Mouse (Mus musculus) liver, embryonic 11.5 days (tissue): ENCODE measurements around the gene Arf6. TPM values are rescaled to one million over a fixed set of nuclear protein-coding genes. Genes with fewer than 3 reads are reported as not detected.
"Not testable (repeated sequence)": the region's sequence is repeated elsewhere in the genome, so short reads cannot be mapped to it uniquely, and the experiment has no call there.

ENCODE experiments used
- ATAC-seq: fragments of 200-750 bp; cut with Nextera tagmentation; replicated peaks from 2 replicates; pipeline ENCODE4 v1.8.0; 2017; ENCODE audit warnings: moderate number of reproducible peaks, mild to moderate bottlenecking, moderate TSS enrichment, moderate library complexity; ENCODE audit not compliant: low FRiP score
- DNase-seq: peaks from one replicate; pipeline ENCODE4 v3.0.0-alpha.2; 2017; ENCODE audit warnings: low spot score
- H3K27ac ChIP-seq: fragments of 300-500 bp; sonication (generic); 2 replicates; pipeline ENCODE4 v1.5.1; 2014; ENCODE audit warnings: mild to moderate bottlenecking, low read depth, low read length, control low read depth
- H3K27me3 ChIP-seq: fragments of 300-500 bp; sonication (generic); replicated peaks from 2 replicates; pipeline ENCODE4 v1.6.1; 2014; ENCODE audit warnings: low read length, mixed read lengths; ENCODE audit not compliant: control insufficient read depth, insufficient read depth
- H3K36me3 ChIP-seq: fragments of 300-500 bp; sonication (generic); 2 replicates; pipeline ENCODE4 v1.6.1; 2014; ENCODE audit warnings: mild to moderate bottlenecking, low read length, moderate library complexity, mixed read lengths; ENCODE audit not compliant: control insufficient read depth, insufficient read depth
- H3K4me1 ChIP-seq: fragments of 300-500 bp; sonication (generic); replicated peaks from 2 replicates; pipeline ENCODE4 v1.6.1; 2014; ENCODE audit warnings: low read length, mixed read lengths; ENCODE audit not compliant: control insufficient read depth, insufficient read depth
- H3K4me2 ChIP-seq: fragments of 300-500 bp; sonication (generic); 2 replicates; pipeline ENCODE4 v1.6.1; 2014; ENCODE audit warnings: mild to moderate bottlenecking, control low read depth, moderate library complexity
- H3K4me3 ChIP-seq: fragments of 300-500 bp; sonication (generic); 2 replicates; pipeline ENCODE4 v1.5.1; 2014; ENCODE audit warnings: low read depth, low read length, control low read depth
- H3K9ac ChIP-seq: fragments of 300-500 bp; sonication (generic); 2 replicates; pipeline ENCODE4 v1.6.1; 2014; ENCODE audit warnings: low read depth, low read length, control low read depth
- H3K9me3 ChIP-seq: fragments of 300-500 bp; sonication (generic); 2 replicates; pipeline ENCODE4 v1.6.1; 2016; ENCODE audit warnings: low read length, inconsistent platforms, mixed read lengths; ENCODE audit not compliant: control insufficient read depth
- WGBS: fragments of 180-500 bp; shearing (Covaris S2); extraction: QIAGEN DNeasy Blood & Tissue Kit; methylation state at CpG from one replicate; pipeline ENCODE4 v1.1.7; 2014; 5-methylcytosine and 5-hydroxymethylcytosine counted together
- polyA plus RNA-seq: library from polyadenylated mRNA; unstranded; fragments of >200 nt; fragmentation: Nextera tagmentation; extraction: Ambion mirVana; gene quantifications from 2 replicates; pipeline ENCODE4 v1.2.1, GENCODE M21; 2014

The Arf6 gene
- polyA plus RNA-seq, 1 experiment from 2014 or later = 65.1 TPM

DNA sequence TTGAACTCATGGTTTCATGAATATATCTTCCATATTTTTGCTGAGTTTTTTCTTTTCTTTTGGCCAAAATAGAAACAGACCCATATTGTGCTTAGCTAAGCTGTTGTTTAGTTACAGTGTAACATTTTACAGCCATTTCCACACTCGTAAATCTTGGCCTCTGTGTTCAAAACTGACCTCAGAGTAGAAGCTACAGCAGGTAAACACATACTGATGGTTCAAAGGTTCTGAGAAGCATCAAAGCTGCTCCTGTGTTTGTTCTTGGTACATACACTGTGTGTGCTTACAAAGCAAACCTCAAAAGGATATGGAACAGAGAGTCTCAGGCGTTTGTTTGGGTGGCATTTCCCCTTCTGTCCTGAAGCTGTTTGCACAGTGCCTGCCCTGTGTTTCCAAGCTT lies 4.4 kb upstream of the Arf6 start:
- ATAC-seq (no peak), DNase-seq (no peak)
- H3K4me3 ChIP-seq = no peak overlapping the region
- peaks cover 13% of the 10 kb centered on the region for H3K4me1 ChIP-seq
- H3K4me2 ChIP-seq = 0 out of 2 replicates have a peak overlapping the region, but pooled peaks have one; percentile 14
- H3K27me3 ChIP-seq = no peaks in the 10 kb centered on the region
- H3K9ac ChIP-seq = no peak overlapping the region
- no peak overlapping the region for H3K27ac ChIP-seq
- H3K9me3 ChIP-seq = no peaks in the 10 kb centered on the region
- 54% methylated on average over 2 of the region's 2 CpGs for WGBS
- H3K36me3 ChIP-seq = no peaks in the 10 kb centered on the region

DNA sequence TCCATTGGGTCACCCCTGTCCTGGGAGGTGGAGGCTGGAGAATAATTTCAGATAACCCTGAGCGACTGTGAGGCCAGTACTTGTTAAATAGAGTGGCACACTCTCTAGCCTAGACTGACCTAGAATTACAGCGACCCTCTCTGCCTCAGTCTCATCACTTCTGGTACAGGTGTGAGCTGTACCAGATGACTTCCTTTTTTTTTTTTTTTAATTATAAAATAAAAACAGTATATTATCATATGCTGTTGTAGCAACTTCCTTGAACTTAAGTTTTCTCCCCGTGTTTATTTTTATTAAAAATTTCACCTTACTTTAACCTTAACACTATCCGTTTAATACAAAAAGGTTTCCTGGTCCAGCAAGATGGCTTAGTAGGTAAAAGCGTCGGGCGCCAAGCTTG lies 1.0 kb upstream of the Arf6 start:
- Histone ChIP-seq H3K27ac (peak overlapping the region; percentile 92), H3K4me2 (peak overlapping the region; percentile 95), H3K9ac (peak overlapping the region; percentile 99), H3K27me3 (no peaks in the 10 kb centered on the region), H3K36me3 (no peaks in the 10 kb centered on the region; the same call in 1 of the 2 replicates), H3K4me3 (peak overlapping the region; percentile 96), H3K4me1 (peaks cover 9% of the 10 kb centered on the region), H3K9me3 (no peaks in the 10 kb centered on the region)
- ATAC-seq (no peak), DNase-seq (no peak)
- 11% methylated on average over 7 of the region's 7 CpGs for WGBS

DNA sequence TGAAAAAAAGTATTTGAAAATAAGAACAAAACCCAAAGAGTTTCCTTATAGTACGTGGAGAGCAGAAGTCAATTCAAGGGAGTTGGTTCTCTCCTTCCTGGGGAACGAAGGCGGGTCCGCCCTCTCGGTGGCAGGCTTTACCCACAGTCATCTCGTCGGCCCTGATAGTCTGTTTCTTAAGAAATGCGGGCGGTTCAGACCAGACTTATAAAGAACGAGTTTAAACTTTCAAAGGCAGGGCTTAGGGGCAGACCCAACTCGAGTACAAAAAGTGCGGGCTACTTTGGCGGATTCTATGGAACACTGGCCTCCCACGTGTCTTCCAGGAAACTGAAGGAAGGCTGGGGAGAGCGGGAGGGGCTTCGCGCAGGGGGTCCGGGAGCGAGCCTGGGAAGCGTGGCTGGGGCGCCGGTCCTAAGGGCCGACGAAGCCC lies 513 bp upstream of the Arf6 start:
- DNase-seq = no peak
- Histone ChIP-seq H3K9ac (peak overlapping the region; percentile 99), H3K9me3 (no peaks in the 10 kb centered on the region), H3K27ac (peak overlapping the region; percentile 92), H3K36me3 (peaks cover 2% of the 10 kb centered on the region), H3K4me1 (peaks cover 10% of the 10 kb centered on the region), H3K4me3 (peak overlapping the region; percentile 96), H3K27me3 (no peaks in the 10 kb centered on the region), H3K4me2 (peak overlapping the region; percentile 95)
- ATAC-seq = peak; percentile 70
- WGBS = under 1% methylated on average over 24 of the region's 24 CpGs

DNA sequence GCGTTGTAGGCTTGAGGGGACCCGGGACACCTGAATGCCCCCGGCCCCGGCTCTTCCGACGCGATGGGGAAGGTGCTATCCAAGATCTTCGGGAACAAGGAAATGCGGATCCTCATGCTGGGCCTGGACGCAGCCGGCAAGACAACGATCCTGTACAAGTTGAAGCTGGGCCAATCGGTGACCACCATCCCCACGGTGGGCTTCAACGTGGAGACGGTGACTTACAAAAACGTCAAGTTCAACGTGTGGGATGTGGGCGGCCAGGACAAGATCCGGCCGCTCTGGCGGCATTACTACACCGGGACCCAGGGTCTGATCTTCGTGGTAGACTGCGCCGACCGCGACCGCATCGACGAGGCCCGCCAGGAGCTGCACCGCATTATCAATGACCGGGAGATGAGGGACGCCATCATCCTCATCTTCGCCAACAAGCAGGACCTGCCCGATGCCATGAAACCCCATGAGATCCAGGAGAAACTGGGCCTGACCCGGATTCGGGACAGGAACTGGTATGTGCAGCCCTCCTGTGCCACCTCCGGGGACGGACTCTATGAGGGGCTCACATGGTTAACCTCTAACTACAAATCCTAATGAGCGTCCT lies 881 bp downstream of the Arf6 start:
- H3K4me2 ChIP-seq = peak overlapping the region; percentile 95
- DNase-seq = peak; percentile 68
- peaks cover 2% of the 10 kb centered on the region for H3K36me3 ChIP-seq
- H3K4me3 ChIP-seq = peak overlapping the region; percentile 96
- WGBS = under 1% methylated on average over 42 of the region's 42 CpGs
- H3K27ac ChIP-seq = peak overlapping the region; percentile 92
- H3K9ac ChIP-seq = peak overlapping the region; percentile 99
- H3K9me3 ChIP-seq = no peaks in the 10 kb centered on the region
- peaks cover 10% of the 10 kb centered on the region for H3K4me1 ChIP-seq
- peak; percentile 3; the same call in 1 of the 2 replicates for ATAC-seq
- H3K27me3 ChIP-seq = no peaks in the 10 kb centered on the region

DNA sequence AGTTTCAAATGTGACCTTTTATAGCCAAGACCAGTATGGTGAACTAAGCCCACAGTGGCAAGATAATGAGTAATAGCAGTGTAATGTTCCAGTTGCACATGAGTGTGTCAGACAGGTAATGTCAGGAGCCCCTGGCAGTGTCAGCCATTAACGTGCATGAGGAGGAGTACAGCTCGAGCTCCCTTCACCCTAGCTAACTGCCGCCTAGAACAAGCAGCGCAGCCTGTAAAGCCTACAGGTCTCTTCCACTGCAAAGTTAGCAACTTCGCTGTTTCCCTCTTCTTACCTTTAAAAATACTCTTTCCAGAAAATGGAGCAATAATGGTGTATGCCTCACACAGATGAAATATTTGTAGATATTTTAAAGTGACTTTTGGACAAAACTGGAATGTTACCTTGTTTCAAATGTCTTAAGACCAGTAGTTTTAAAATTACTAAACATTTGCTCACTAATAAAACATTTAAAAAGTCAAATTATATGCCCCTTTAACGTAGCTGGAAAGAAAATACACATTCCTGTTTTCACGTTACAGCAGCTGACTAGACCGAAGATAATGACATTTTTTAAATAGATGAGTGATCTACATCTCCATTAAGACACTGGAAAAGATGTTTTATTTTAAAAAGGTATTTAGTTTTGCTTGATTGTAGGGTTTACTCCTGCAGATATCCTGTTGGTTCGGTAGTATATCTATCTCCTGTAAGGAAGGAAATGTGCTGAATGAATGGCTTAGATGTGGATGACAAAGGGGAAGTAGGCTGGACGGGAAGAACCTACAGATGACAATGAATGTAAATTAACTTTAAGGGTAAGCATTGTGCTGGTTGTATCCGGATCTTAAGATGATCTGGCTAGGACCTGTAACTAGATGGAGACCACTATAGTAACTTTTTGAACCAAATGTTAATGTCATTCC lies 2.2 kb downstream of the Arf6 start:
- no peak for ATAC-seq
- Histone ChIP-seq H3K9ac (peak overlapping the region; percentile 99), H3K4me1 (peaks cover 10% of the 10 kb centered on the region), H3K36me3 (peaks cover 2% of the 10 kb centered on the region), H3K4me3 (peak overlapping the region; percentile 96), H3K9me3 (no peaks in the 10 kb centered on the region), H3K27me3 (no peaks in the 10 kb centered on the region), H3K4me2 (peak overlapping the region; percentile 95), H3K27ac (no peak overlapping the region)
- no peak for DNase-seq
- 28% methylated on average over 11 of the region's 11 CpGs for WGBS

DNA sequence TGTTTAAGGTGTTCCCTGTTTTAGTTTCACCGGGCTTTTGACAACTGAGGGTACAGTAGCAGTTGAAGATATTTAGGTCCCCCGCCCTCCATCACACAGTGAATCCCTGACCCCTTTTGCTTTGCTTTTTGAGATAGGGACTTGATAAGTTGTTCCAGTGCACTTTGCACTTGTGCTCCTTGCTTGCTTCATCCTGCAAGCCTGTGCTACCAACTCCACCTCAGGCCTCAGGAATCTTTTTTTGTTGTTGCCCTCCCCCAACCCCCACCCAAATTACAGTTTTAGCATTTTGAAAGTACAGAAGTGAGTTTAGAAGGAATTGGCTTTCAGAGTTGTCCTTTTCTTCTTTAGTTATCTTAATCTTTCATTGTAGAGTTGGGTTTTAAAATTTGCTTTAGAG lies 4.2 kb downstream of the Arf6 start:
- DNase-seq = no peak
- Histone ChIP-seq H3K27me3 (no peaks in the 10 kb centered on the region), H3K9ac (no peak overlapping the region), H3K36me3 (peaks cover 2% of the 10 kb centered on the region), H3K4me3 (no peak overlapping the region), H3K27ac (no peak overlapping the region), H3K4me1 (peaks cover 4% of the 10 kb centered on the region), H3K4me2 (peak overlapping the region; percentile 33; the same call in 1 of the 2 replicates), H3K9me3 (no peaks in the 10 kb centered on the region)
- 51% methylated on average over 2 of the region's 2 CpGs for WGBS
- no peak for ATAC-seq

DNA sequence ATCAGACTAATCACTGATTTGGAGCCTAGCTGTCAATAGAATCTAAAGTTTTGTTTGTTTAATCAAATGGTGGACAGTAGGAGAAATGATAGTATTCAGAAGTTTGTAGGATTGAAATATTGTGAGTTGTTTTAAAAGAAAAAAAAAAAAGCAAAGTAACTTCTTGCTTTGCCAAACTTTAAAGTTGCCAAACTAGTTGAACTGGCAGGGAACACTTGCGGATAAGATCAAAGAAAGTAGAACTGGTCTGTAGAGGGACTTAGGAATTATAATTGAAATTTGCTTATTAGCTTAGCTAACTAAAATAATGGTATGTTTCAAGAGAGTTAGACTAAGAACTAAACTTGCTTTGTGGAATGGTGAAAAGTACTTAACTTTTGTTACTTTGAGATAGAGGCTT lies 5.2 kb downstream of the Arf6 start:
- Histone ChIP-seq H3K9me3 (no peaks in the 10 kb centered on the region), H3K9ac (no peak overlapping the region), H3K36me3 (peaks cover 2% of the 10 kb centered on the region), H3K27ac (no peak overlapping the region), H3K4me3 (no peak overlapping the region), H3K27me3 (no peaks in the 10 kb centered on the region), H3K4me2 (no peak overlapping the region), H3K4me1 (peaks cover 4% of the 10 kb centered on the region)
- WGBS = 96% methylated on average over 1 of the region's 1 CpGs
- ATAC-seq (no peak), DNase-seq (no peak)

DNA sequence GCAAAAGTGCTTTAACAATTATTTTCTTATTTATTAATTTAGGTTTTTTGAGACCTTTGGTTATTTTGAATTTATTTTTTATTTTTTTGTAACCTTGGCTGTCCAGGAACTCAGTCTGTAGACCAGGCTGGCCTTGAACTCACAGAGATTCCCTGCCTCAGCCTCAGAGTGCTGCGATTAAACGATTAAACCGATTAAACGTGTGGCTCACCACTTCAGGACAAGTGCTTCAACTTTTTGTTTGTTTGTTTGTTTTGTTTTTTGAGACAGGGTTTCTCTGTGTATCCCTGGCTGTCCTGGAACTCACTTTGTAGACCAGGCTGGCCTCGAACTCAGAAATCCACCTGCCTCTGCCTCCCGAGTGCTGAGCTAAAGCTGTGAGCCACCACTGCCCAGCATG lies 5.7 kb downstream of the Arf6 start:
- H3K36me3 ChIP-seq, H3K4me1 ChIP-seq: not testable (repeated sequence)
- 87% methylated on average over 6 of the region's 6 CpGs for WGBS

More for the DNA sequence above, 5.7 kb downstream of the Arf6 start:
- H3K9me3 ChIP-seq, H3K4me2 ChIP-seq, H3K9ac ChIP-seq, H3K27me3 ChIP-seq, H3K4me3 ChIP-seq, ATAC-seq, DNase-seq, H3K27ac ChIP-seq: not testable (repeated sequence)
